Mouse (Mus musculus): ENCODE data around the gene Tmem235. TPM values are rescaled to one million over a fixed set of nuclear protein-coding genes. Genes with fewer than 3 reads are reported as not detected.

Tmem235 gene
- polyA plus RNA-seq, 1 experiment from 2014 or later: not detected

- Histone ChIP-seq H3K4me1 (ENCODE audit: control insufficient read depth, insufficient read depth, low read length) (peaks cover 13% of the 10 kb centered on the region), H3K4me3 (ENCODE audit: low read depth, low read length) (no peak overlapping the region), H3K36me3 (ENCODE audit: control insufficient read depth, insufficient read depth, low read length) (no peaks in the 10 kb centered on the region; the same call in 1 of the 2 replicates), H3K4me2 (ENCODE audit: low read depth, severe bottlenecking) (no peak overlapping the region), H3K27ac (replicated peaks; ENCODE audit: low read depth, low read length) (no peak overlapping the region), H3K9me3 (ENCODE audit: control insufficient read depth, low read length) (no peaks in the 10 kb centered on the region), H3K9ac (ENCODE audit: low read length) (no peak overlapping the region), H3K27me3 (ENCODE audit: control insufficient read depth, insufficient read depth, low read length) (no peaks in the 10 kb centered on the region)
- DNase-seq (ENCODE audit: low spot score): no peak
- 60% methylated on average over 4 of the region's 4 CpGs for WGBS
- ATAC-seq (ENCODE audit: insufficient number of reproducible peaks, low FRiP score, low TSS enrichment, low read depth): no peak
These were observed 13.9 kb downstream of the Tmem235 start for GRCm38 (mm10) chr11:117874419-117874818.

- no peak overlapping the region for H3K4me2 ChIP-seq (ENCODE audit: low read depth, severe bottlenecking)
- no peaks in the 10 kb centered on the region for H3K27me3 ChIP-seq (ENCODE audit: control insufficient read depth, insufficient read depth, low read length)
- 42% methylated on average over 6 of the region's 6 CpGs for WGBS
- H3K27ac ChIP-seq (replicated peaks; ENCODE audit: low read depth, low read length): no peak overlapping the region
- DNase-seq (ENCODE audit: low spot score): no peak
- H3K36me3 ChIP-seq (ENCODE audit: control insufficient read depth, insufficient read depth, low read length): no peaks in the 10 kb centered on the region; the same call in 1 of the 2 replicates
- H3K4me1 ChIP-seq (ENCODE audit: control insufficient read depth, insufficient read depth, low read length): peaks cover 13% of the 10 kb centered on the region
- no peak overlapping the region for H3K9ac ChIP-seq (ENCODE audit: low read length)
- H3K4me3 ChIP-seq (ENCODE audit: low read depth, low read length): no peak overlapping the region
- H3K9me3 ChIP-seq (ENCODE audit: control insufficient read depth, low read length): no peaks in the 10 kb centered on the region
- ATAC-seq (ENCODE audit: insufficient number of reproducible peaks, low FRiP score, low TSS enrichment, low read depth): no peak
These were observed 15.1 kb downstream of the Tmem235 start for GRCm38 (mm10) chr11:117875681-117876080.

DNA sequence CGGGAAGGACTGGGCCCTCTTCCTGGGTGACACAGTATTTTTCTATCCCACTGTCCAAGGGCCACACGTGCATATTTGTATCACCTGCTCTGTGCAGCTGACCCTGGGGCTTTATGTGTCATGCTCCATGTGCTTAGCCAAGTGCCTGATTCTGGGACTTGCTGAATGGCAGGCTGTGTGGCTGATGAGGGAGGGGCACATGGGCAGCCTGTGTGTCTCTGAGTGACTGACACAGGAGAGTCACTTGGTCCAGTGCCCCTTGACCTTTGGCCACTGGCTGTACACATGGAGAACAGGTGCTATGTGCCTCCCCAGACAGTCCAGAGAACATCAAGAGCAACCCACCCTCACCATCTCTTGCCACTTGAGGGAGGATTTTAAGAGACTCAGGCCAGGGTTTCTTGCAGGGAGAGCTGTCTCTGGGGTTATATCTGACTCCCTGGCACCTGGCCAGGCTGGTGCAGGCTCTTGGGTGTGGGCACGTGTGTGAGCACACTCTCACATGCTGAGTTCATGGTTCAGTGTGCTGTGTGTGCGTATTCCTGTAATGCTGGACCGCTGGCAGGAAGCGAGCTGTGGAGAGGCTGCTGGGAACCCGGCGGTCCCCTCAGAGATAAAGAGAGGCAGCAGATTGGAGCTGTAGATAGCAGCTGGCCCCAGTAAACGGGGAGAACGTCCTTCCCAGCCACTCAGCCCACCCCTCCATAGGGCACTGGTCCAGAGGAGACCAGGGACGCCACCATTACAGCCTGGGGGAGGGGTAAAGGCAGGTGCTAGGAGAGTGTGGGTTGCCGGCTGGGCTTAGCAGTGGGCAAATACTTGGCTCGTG, 17.6 kb downstream of the Tmem235 start:
- H3K4me2 ChIP-seq (ENCODE audit: low read depth, severe bottlenecking): no peak overlapping the region
- no peak overlapping the region for H3K4me3 ChIP-seq (ENCODE audit: low read depth, low read length)
- H3K36me3 ChIP-seq (ENCODE audit: control insufficient read depth, insufficient read depth, low read length): no peaks in the 10 kb centered on the region; the same call in 1 of the 2 replicates
- no peaks in the 10 kb centered on the region for H3K9me3 ChIP-seq (ENCODE audit: control insufficient read depth, low read length)
- peaks cover 10% of the 10 kb centered on the region for H3K4me1 ChIP-seq (ENCODE audit: control insufficient read depth, insufficient read depth, low read length)
- ATAC-seq (ENCODE audit: insufficient number of reproducible peaks, low FRiP score, low TSS enrichment, low read depth): no peak
- no peak overlapping the region; the same call in 1 of the 2 replicates for H3K27ac ChIP-seq (replicated peaks; ENCODE audit: low read depth, low read length)
- WGBS: 40% methylated on average over 13 of the region's 13 CpGs
- DNase-seq (ENCODE audit: low spot score): no peak
- H3K27me3 ChIP-seq (ENCODE audit: control insufficient read depth, insufficient read depth, low read length): no peaks in the 10 kb centered on the region
- 0 out of 2 replicates have a peak overlapping the region, but pooled peaks have one; percentile 12 for H3K9ac ChIP-seq (ENCODE audit: low read length)

DNA sequence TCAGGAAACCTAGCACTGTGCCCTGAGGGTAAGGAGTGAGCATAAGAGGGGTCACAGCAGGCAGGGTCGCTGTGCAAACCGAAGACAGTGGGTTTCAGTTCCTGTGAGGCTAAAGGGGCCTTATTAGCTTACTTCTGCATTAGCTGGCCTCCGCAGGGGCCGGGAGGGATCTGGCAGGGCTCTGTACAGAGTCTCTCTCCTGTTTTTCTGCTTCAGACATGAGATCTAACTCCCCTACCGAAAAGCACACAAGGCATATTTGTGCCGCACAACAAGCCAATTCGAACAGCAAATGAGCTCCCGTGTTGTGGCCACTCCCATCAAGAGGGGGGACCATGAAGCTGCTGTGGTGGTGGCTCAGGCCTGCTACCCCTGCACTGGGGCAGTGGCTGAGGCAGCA, 18.3 kb downstream of the Tmem235 start:
- Histone ChIP-seq H3K27ac (replicated peaks; ENCODE audit: low read depth, low read length) (no peak overlapping the region; the same call in 1 of the 2 replicates), H3K36me3 (ENCODE audit: control insufficient read depth, insufficient read depth, low read length) (no peaks in the 10 kb centered on the region; the same call in 1 of the 2 replicates), H3K4me2 (ENCODE audit: low read depth, severe bottlenecking) (no peak overlapping the region), H3K9ac (ENCODE audit: low read length) (peak overlapping the region; percentile 9; the same call in 1 of the 2 replicates), H3K4me3 (ENCODE audit: low read depth, low read length) (no peak overlapping the region), H3K9me3 (ENCODE audit: control insufficient read depth, low read length) (no peaks in the 10 kb centered on the region), H3K27me3 (ENCODE audit: control insufficient read depth, insufficient read depth, low read length) (no peaks in the 10 kb centered on the region), H3K4me1 (ENCODE audit: control insufficient read depth, insufficient read depth, low read length) (peaks cover 12% of the 10 kb centered on the region)
- WGBS: 32% methylated on average over 8 of the region's 8 CpGs
- no peak for DNase-seq (ENCODE audit: low spot score)
- ATAC-seq (ENCODE audit: insufficient number of reproducible peaks, low FRiP score, low TSS enrichment, low read depth): no peak

DNA sequence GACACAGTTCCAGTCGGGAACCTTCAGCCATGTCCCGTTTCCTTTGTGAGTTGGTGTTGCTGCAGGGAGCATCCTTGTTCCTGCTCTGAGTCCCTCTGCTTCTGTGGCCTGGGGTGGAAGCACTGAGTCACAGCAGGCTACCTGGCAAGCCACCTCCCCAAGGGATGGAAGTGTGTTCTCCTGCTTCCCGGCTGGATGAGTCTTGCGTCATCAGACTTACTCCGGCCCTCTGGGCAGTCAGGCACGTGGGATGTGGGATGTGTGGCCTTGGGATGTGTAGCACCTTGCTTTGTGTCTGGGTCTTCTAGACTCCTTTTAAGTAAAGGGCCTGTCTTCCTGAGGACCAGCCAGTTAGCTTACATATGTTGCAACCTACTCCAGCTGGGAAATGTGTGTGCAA, 19.1 kb downstream of the Tmem235 start:
- Histone ChIP-seq H3K4me1 (ENCODE audit: control insufficient read depth, insufficient read depth, low read length) (peaks cover 13% of the 10 kb centered on the region), H3K9me3 (ENCODE audit: control insufficient read depth, low read length) (no peaks in the 10 kb centered on the region), H3K36me3 (ENCODE audit: control insufficient read depth, insufficient read depth, low read length) (no peaks in the 10 kb centered on the region), H3K4me3 (ENCODE audit: low read depth, low read length) (no peak overlapping the region), H3K4me2 (ENCODE audit: low read depth, severe bottlenecking) (no peak overlapping the region), H3K9ac (ENCODE audit: low read length) (no peak overlapping the region), H3K27ac (replicated peaks; ENCODE audit: low read depth, low read length) (no peak overlapping the region), H3K27me3 (ENCODE audit: control insufficient read depth, insufficient read depth, low read length) (no peaks in the 10 kb centered on the region)
- DNase-seq (ENCODE audit: low spot score) (no peak), ATAC-seq (ENCODE audit: insufficient number of reproducible peaks, low FRiP score, low TSS enrichment, low read depth) (no peak)
- WGBS: 77% methylated on average over 6 of the region's 6 CpGs

- H3K9ac ChIP-seq (ENCODE audit: low read length): no peak overlapping the region
- DNase-seq (ENCODE audit: low spot score) (no peak), ATAC-seq (ENCODE audit: insufficient number of reproducible peaks, low FRiP score, low TSS enrichment, low read depth) (no peak)
- H3K27me3 ChIP-seq (ENCODE audit: control insufficient read depth, insufficient read depth, low read length): no peaks in the 10 kb centered on the region
- WGBS: 89% methylated on average over 9 of the region's 9 CpGs
- peaks cover 13% of the 10 kb centered on the region for H3K4me1 ChIP-seq (ENCODE audit: control insufficient read depth, insufficient read depth, low read length)
- H3K4me3 ChIP-seq (ENCODE audit: low read depth, low read length): no peak overlapping the region
- H3K9me3 ChIP-seq (ENCODE audit: control insufficient read depth, low read length): no peaks in the 10 kb centered on the region
- H3K36me3 ChIP-seq (ENCODE audit: control insufficient read depth, insufficient read depth, low read length): no peaks in the 10 kb centered on the region
- H3K27ac ChIP-seq (replicated peaks; ENCODE audit: low read depth, low read length): no peak overlapping the region
- H3K4me2 ChIP-seq (ENCODE audit: low read depth, severe bottlenecking): no peak overlapping the region
These were observed 19.9 kb downstream of the Tmem235 start for GRCm38 (mm10) chr11:117880336-117880976.

DNA sequence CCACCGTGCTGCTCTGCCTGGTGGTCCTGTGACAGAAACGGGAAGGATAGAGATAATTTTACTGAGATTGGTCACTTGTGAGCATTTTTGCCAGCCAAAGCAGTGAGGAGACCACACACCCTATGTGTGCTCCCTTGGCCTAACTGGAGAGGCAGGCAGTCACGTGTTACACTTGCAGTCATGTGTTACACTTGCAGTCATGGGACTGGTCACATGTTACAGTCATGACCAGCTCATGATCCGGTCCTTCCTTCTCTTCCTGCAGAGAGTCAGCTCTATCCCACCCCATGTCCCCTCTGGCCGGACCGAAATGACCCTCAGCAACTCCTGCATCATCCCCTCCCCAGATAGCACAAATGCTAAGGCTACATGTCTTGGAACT, 20.4 kb downstream of the Tmem235 start:
- H3K4me1 ChIP-seq (ENCODE audit: control insufficient read depth, insufficient read depth, low read length): peaks cover 13% of the 10 kb centered on the region
- 70% methylated on average over 6 of the region's 6 CpGs for WGBS

GRCm38 (mm10) chr11:117881787-117882186, 21.2 kb downstream of the Tmem235 start:
- Histone ChIP-seq H3K4me3 (ENCODE audit: low read depth, low read length) (no peak overlapping the region), H3K9ac (ENCODE audit: low read length) (no peak overlapping the region), H3K36me3 (ENCODE audit: control insufficient read depth, insufficient read depth, low read length) (no peaks in the 10 kb centered on the region), H3K27me3 (ENCODE audit: control insufficient read depth, insufficient read depth, low read length) (no peaks in the 10 kb centered on the region), H3K27ac (replicated peaks; ENCODE audit: low read depth, low read length) (no peak overlapping the region), H3K9me3 (ENCODE audit: control insufficient read depth, low read length) (no peaks in the 10 kb centered on the region), H3K4me2 (ENCODE audit: low read depth, severe bottlenecking) (no peak overlapping the region), H3K4me1 (ENCODE audit: control insufficient read depth, insufficient read depth, low read length) (peaks cover 13% of the 10 kb centered on the region)
- DNase-seq (ENCODE audit: low spot score) (no peak), ATAC-seq (ENCODE audit: insufficient number of reproducible peaks, low FRiP score, low TSS enrichment, low read depth) (no peak)
- 16% methylated on average over 8 of the region's 8 CpGs for WGBS

More for the DNA sequence above, 20.4 kb downstream of the Tmem235 start:
- Histone ChIP-seq H3K9ac (ENCODE audit: low read length) (no peak overlapping the region), H3K4me3 (ENCODE audit: low read depth, low read length) (no peak overlapping the region), H3K27ac (replicated peaks; ENCODE audit: low read depth, low read length) (no peak overlapping the region), H3K27me3 (ENCODE audit: control insufficient read depth, insufficient read depth, low read length) (no peaks in the 10 kb centered on the region), H3K4me2 (ENCODE audit: low read depth, severe bottlenecking) (no peak overlapping the region), H3K9me3 (ENCODE audit: control insufficient read depth, low read length) (no peaks in the 10 kb centered on the region), H3K36me3 (ENCODE audit: control insufficient read depth, insufficient read depth, low read length) (no peaks in the 10 kb centered on the region)
- ATAC-seq (ENCODE audit: insufficient number of reproducible peaks, low FRiP score, low TSS enrichment, low read depth) (no peak), DNase-seq (ENCODE audit: low spot score) (no peak)

Data from limb, embryonic 11.5 days (tissue).